Mouse (Mus musculus): Measurements from ENCODE around the gene Rspo3. TPM values are rescaled to one million over a fixed set of nuclear protein-coding genes. Genes with fewer than 3 reads are reported as not detected.

Gene Rspo3
- polyA plus RNA-seq, 1 experiment from 2014 or later, result 2.0 TPM

DNA sequence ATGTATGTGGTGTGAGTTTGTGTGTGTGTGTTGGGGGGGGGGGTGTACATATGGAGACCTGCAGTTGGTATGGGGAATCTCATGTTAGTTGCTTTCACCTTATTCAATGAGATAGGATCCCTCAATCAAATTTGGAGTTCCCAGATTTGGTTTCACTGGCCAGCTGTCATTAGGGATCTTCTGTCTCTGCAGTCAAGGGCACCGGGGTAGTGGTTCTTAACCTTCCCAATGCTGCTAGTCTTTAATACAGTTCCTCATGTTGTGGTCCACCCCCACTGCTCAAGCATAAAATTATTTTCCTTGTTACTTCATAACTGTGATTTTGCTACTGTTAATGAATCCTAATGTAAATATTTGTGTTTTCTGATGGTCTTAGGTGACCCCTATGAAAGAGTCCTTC lies 22.1 kb downstream of the Rspo3 start:
- ATAC-seq (ENCODE audit: borderline replicate concordance, extremely low read depth, low FRiP score, low TSS enrichment), result no peak
- H3K36me3 ChIP-seq, result no peaks in the 10 kb centered on the region
- 95% methylated on average over 1 of the region's 1 CpGs for WGBS

DNA sequence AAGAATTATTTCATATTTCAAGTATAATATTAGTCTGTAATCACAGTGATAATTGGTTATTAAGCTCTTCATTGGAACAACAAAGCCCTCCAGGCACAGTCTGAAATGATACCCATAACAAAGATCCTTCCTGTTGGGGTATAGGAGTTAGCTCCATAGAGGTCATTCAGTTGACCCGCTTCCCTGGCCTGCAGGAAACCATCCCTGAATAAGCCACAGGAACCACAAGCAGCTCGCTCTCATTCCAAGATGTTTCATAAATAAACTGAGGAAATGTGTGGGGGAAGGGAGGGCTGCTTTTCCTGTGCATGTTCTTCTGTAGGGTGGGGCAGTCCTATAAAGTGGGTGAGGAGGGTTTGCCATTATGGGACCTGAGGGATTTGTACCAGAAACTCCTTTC lies 27.5 kb downstream of the Rspo3 start:
- Histone ChIP-seq H3K9me3 (no peaks in the 10 kb centered on the region), H3K27me3 (no peaks in the 10 kb centered on the region), H3K9ac (no peak overlapping the region), H3K4me2 (no peak overlapping the region), H3K4me3 (no peak overlapping the region), H3K36me3 (no peaks in the 10 kb centered on the region), H3K4me1 (no peaks in the 10 kb centered on the region), H3K27ac (no peak overlapping the region)
- WGBS, result 55% methylated on average over 2 of the region's 2 CpGs
- ATAC-seq (ENCODE audit: borderline replicate concordance, extremely low read depth, low FRiP score, low TSS enrichment), result no peak; the same call in 1 of the 2 replicates

More for the DNA sequence above, 22.1 kb downstream of the Rspo3 start:
- H3K4me1 ChIP-seq, result no peaks in the 10 kb centered on the region
- H3K9ac ChIP-seq, result no peak overlapping the region
- no peaks in the 10 kb centered on the region for H3K9me3 ChIP-seq
- H3K4me3 ChIP-seq, result no peak overlapping the region
- H3K27ac ChIP-seq, result no peak overlapping the region
- H3K27me3 ChIP-seq, result no peaks in the 10 kb centered on the region
- H3K4me2 ChIP-seq, result no peak overlapping the region

DNA sequence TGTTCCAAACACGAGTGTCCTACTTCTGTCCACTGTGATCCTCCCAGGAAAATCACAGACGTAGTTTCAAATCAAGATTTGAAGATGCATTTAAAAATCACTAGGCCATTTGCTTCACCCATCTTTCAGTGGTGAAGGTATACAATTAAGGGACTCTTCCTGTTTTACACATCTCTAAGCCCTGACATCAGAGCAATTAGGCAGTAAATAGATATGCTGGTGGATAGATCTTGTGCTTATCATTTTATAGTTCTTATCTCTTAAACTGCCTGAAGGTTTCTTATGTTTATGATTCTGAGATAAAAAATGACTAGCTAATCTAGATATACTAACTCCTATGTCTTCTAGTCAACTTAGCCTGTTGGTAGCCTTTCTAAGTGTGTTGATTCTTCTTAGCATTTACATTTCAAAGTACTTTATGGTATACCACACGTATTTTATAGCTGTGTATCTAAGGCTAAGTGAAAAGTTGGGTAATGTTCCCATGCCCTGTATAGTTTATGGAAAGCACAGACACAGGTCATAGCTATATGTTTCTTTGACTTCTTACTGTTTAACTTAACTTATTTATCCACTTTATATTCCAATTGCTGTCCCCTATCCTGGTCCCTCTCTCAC lies 38.4 kb downstream of the Rspo3 start:
- Histone ChIP-seq H3K36me3 (no peaks in the 10 kb centered on the region), H3K4me1 (no peaks in the 10 kb centered on the region), H3K9me3 (no peaks in the 10 kb centered on the region), H3K27ac (no peak overlapping the region), H3K9ac (no peak overlapping the region), H3K27me3 (no peaks in the 10 kb centered on the region), H3K4me3 (no peak overlapping the region), H3K4me2 (no peak overlapping the region)
- no peak for ATAC-seq (ENCODE audit: borderline replicate concordance, extremely low read depth, low FRiP score, low TSS enrichment)
- 64% methylated on average over 3 of the region's 3 CpGs for WGBS

DNA sequence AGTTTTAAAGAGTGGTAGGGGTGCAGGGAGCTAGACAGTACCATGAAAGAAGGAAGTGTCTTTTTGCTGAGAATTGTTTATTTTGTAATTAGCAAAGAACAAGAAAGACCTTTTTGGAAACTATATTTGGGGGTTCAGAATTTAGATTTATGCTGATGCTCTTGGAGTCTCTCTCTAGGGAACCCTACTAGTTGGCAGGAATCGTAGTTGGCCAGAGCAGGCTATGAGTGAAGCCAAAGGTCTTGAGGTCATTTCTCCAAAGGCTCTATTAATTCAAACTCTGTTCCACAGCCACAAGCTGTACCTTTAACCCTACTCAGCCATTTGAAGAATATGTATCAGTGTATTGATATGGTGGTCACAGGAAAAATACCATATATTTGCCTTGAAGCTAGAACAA lies 41.7 kb downstream of the Rspo3 start:
- H3K9ac ChIP-seq, result no peak overlapping the region
- no peak overlapping the region for H3K27ac ChIP-seq
- no peak overlapping the region for H3K4me3 ChIP-seq
- H3K9me3 ChIP-seq, result no peaks in the 10 kb centered on the region
- H3K27me3 ChIP-seq, result no peaks in the 10 kb centered on the region
- WGBS, result 62% methylated on average over 1 of the region's 1 CpGs
- H3K4me2 ChIP-seq, result no peak overlapping the region
- no peak for ATAC-seq (ENCODE audit: borderline replicate concordance, extremely low read depth, low FRiP score, low TSS enrichment)
- H3K4me1 ChIP-seq, result no peaks in the 10 kb centered on the region
- H3K36me3 ChIP-seq, result no peaks in the 10 kb centered on the region

DNA sequence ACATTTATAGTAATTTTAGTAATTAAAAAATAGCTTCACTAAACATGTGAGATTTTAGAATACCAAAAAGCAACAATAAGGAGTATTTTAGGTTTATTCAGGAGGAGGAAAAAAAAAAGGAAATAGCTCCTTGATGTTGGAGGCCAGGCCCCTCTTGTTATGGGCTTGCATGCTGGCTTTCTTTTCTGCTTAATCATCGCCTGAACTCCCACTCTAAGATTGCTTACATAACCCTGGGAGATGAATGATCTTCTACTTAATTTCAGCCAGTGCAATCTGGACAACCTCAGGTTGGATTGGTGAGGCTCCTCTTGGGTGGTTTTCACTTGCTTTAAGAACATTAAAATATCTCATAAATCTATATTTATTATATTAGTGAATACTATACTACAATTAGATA lies 54.7 kb downstream of the Rspo3 start:
- Histone ChIP-seq H3K9ac (no peak overlapping the region), H3K4me2 (no peak overlapping the region), H3K36me3 (no peaks in the 10 kb centered on the region), H3K27ac (no peak overlapping the region), H3K4me3 (no peak overlapping the region), H3K9me3 (no peaks in the 10 kb centered on the region), H3K27me3 (no peaks in the 10 kb centered on the region), H3K4me1 (no peaks in the 10 kb centered on the region)
- ATAC-seq (ENCODE audit: borderline replicate concordance, extremely low read depth, low FRiP score, low TSS enrichment), result no peak
- 22% methylated on average over 1 of the region's 1 CpGs for WGBS

DNA sequence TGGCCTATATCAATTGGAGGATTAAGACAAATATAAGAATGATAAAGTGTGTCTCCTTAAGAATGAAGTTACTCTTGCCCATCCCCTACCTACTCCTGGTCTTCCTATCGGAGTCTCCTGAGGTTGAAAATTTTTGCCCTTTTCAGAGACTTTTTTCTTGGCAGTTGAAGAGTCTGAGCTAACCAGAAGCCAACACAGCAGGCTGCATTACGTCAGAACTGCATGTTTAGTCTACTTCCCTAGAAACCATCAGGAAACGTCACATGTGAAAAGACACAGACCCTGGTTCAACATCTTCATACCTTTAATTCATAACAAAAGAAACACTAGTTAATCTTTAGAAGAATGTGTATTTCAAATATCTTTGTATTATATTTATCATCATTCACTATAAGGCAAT lies 56.3 kb downstream of the Rspo3 start:
- WGBS, result 48% methylated on average over 3 of the region's 3 CpGs
- no peaks in the 10 kb centered on the region for H3K4me1 ChIP-seq
- H3K9me3 ChIP-seq, result no peaks in the 10 kb centered on the region
- H3K27ac ChIP-seq, result no peak overlapping the region
- H3K4me3 ChIP-seq, result no peak overlapping the region
- no peak overlapping the region for H3K4me2 ChIP-seq
- no peak overlapping the region for H3K9ac ChIP-seq
- no peaks in the 10 kb centered on the region for H3K27me3 ChIP-seq
- no peak for ATAC-seq (ENCODE audit: borderline replicate concordance, extremely low read depth, low FRiP score, low TSS enrichment)
- no peaks in the 10 kb centered on the region for H3K36me3 ChIP-seq

DNA sequence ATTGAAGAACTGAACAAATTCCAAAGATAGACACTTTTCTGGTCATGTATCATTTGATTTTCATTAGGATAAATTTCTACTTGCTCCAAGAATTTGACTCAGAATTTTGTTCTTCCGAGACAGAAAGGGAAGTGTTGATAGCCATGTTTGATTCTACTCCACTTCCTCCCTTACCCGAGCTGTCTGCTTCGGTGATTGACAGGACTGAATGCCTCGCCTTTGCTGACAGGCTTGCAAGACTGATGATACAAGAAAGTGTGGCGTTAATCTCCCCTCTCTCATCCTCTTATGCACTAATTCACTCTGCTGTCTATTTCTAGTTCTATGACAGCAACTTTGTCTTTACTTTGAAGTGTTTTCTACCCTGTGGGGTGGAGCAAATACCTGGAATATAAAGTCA lies 65.2 kb downstream of the Rspo3 start:
- Histone ChIP-seq H3K9me3 (no peaks in the 10 kb centered on the region), H3K27me3 (no peaks in the 10 kb centered on the region), H3K36me3 (no peaks in the 10 kb centered on the region), H3K4me2 (no peak overlapping the region), H3K9ac (no peak overlapping the region), H3K27ac (no peak overlapping the region), H3K4me3 (no peak overlapping the region), H3K4me1 (no peaks in the 10 kb centered on the region)
- WGBS, result 38% methylated on average over 5 of the region's 5 CpGs
- ATAC-seq (ENCODE audit: borderline replicate concordance, extremely low read depth, low FRiP score, low TSS enrichment), result no peak

DNA sequence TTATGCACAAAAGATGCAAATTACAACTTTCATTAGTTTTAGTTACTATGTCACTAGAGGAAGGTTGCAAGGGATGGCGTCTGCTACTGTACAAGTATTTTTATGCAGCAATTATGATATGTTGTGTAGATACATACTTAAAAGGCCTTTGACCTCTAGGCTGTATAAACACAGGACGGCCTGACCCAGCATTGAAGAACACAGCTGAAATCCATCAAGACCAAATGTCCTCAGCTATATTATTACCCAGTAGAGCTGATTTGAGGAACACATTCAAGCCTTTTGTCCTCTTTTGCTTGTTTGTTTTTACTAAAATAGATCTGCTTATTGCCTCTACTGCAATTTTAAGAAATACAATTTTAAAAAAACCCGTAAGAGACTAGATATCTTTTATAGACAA lies 75.6 kb downstream of the Rspo3 start:
- H3K4me1 ChIP-seq, result no peaks in the 10 kb centered on the region
- H3K9ac ChIP-seq, result no peak overlapping the region
- H3K9me3 ChIP-seq, result no peaks in the 10 kb centered on the region
- no peaks in the 10 kb centered on the region for H3K27me3 ChIP-seq
- H3K27ac ChIP-seq, result no peak overlapping the region
- ATAC-seq (ENCODE audit: borderline replicate concordance, extremely low read depth, low FRiP score, low TSS enrichment), result no peak
- H3K36me3 ChIP-seq, result no peaks in the 10 kb centered on the region
- 51% methylated on average over 3 of the region's 3 CpGs for WGBS
- no peak overlapping the region for H3K4me2 ChIP-seq
- H3K4me3 ChIP-seq, result no peak overlapping the region

DNA sequence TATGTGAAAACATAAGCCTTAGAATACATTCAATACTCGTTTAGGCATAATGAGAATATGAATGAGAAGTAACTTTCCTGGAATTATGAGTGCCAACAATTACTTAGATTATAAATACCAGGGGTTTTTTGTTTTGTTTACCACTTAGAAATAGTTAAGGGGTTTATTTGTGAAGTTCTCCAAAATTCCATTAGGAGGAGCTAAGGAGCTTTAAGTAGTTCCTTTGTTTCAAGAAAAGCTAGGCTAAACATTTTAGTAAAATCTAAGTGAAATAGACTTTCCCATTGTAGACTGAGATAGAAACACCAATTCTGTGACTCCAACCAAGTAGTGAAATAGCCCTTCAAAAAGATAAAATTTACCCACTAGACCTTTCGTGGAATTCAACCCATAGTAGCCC lies 76.0 kb downstream of the Rspo3 start:
- Histone ChIP-seq H3K4me3 (no peak overlapping the region), H3K9me3 (no peaks in the 10 kb centered on the region), H3K9ac (no peak overlapping the region), H3K27ac (no peak overlapping the region), H3K4me1 (no peaks in the 10 kb centered on the region), H3K27me3 (no peaks in the 10 kb centered on the region), H3K4me2 (no peak overlapping the region), H3K36me3 (no peaks in the 10 kb centered on the region)
- ATAC-seq (ENCODE audit: borderline replicate concordance, extremely low read depth, low FRiP score, low TSS enrichment), result no peak
- WGBS, result 68% methylated on average over 2 of the region's 2 CpGs

DNA sequence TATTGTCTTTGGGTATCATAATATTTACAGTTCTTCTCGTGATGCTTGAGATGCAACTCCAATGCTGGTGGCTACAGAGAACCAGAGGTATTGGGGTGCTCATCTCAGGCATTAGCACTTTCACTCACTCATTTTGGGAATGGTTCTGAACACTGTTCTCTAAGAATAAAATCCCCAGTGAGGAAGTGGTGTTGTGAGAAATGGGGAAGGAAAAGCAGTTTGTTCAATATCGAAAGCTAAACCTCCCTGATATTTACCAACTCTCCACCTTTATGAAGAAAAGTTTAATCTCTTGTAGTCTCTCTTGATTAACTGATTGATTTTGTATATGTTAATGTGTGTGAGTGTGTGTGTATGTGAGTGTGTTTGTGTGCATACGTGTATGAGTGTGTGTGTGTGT lies 90.6 kb downstream of the Rspo3 start:
- Histone ChIP-seq H3K9ac (no peak overlapping the region), H3K9me3 (no peaks in the 10 kb centered on the region), H3K4me2 (no peak overlapping the region), H3K4me3 (no peak overlapping the region), H3K27ac (no peak overlapping the region), H3K36me3 (no peaks in the 10 kb centered on the region), H3K27me3 (no peaks in the 10 kb centered on the region), H3K4me1 (no peaks in the 10 kb centered on the region)
- no peak for ATAC-seq (ENCODE audit: borderline replicate concordance, extremely low read depth, low FRiP score, low TSS enrichment)
- WGBS, result 44% methylated on average over 3 of the region's 3 CpGs

DNA sequence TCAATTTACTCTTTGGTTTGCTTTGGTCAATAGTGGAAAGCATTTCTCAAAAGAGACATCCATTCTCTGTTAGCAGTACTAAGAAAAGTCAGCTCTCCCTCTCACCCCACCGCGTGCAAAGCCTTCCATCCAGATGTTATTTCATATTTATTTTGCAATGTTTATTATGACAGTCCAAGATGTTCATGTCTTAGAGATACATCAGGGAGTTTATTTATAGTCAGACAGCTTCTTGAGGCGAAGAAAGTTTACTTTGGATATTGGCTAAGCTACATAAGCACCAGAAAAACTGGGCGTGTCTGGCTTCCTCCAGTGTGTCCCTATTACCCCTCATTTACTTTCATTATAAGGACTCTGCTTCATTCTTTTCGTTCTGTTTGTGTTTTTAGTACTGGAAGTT lies 94.4 kb downstream of the Rspo3 start:
- Histone ChIP-seq H3K9ac (no peak overlapping the region), H3K27ac (no peak overlapping the region), H3K4me2 (no peak overlapping the region), H3K4me1 (no peaks in the 10 kb centered on the region), H3K9me3 (no peaks in the 10 kb centered on the region), H3K36me3 (no peaks in the 10 kb centered on the region), H3K4me3 (no peak overlapping the region), H3K27me3 (no peaks in the 10 kb centered on the region)
- peak; percentile 74; the same call in 1 of the 2 replicates for ATAC-seq (ENCODE audit: borderline replicate concordance, extremely low read depth, low FRiP score, low TSS enrichment)
- WGBS, result 43% methylated on average over 5 of the region's 5 CpGs

DNA sequence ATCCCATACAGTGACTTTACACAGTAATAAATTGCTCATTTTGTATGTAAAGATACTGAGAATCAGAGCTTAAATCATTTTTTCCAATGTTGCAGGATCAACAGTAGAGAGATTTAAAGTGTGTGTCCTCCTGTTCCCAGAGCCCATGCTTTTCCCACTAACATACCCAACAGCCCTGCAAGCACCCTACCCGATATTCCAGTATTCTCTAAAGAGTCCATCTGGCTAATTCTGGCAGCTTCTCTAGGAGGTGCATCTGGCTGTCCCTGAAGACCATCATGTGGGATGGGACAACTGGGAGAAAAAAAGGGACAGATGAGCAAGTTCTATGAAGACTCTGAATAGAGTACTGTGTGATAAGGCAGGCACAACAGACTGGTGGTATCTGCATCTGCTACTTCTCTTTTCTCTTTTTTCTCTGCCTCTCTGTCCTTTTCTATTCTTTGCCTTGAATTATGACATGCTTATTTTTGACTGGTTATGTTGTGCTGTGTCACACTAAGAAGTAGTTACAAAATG lies 102.7 kb downstream of the Rspo3 start:
- 69% methylated on average over 1 of the region's 1 CpGs for WGBS
- no peaks in the 10 kb centered on the region for H3K36me3 ChIP-seq
- no peak overlapping the region for H3K4me3 ChIP-seq
- no peak for ATAC-seq (ENCODE audit: borderline replicate concordance, extremely low read depth, low FRiP score, low TSS enrichment)
- no peak overlapping the region for H3K4me2 ChIP-seq
- no peak overlapping the region for H3K27ac ChIP-seq
- no peak overlapping the region for H3K9ac ChIP-seq
- no peaks in the 10 kb centered on the region for H3K27me3 ChIP-seq
- H3K9me3 ChIP-seq, result no peaks in the 10 kb centered on the region
- no peaks in the 10 kb centered on the region for H3K4me1 ChIP-seq

DNA sequence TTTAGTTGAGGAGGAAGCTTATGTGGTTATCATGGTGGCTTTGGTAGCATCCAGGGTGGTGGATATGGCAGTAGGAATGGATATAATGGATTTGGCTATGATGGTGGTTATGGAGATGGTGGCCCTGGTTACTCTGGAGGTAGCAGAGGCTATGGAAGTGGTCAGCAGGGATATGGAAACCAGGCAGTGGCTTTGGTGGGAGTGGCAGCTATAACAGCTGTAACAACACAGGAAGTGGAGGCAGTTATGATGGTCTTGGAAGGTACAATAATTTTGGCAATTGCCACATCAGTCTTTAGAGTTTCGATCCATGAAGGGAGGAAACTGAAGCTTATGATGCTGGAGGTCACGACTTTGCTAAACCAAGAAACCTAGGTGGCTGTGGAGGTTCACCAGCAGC lies 109.0 kb downstream of the Rspo3 start:
- ATAC-seq (ENCODE audit: borderline replicate concordance, extremely low read depth, low FRiP score, low TSS enrichment), result no peak
- 76% methylated on average over 2 of the region's 2 CpGs for WGBS

More for the DNA sequence above, 109.0 kb downstream of the Rspo3 start:
- Histone ChIP-seq H3K27me3 (no peaks in the 10 kb centered on the region), H3K27ac (no peak overlapping the region), H3K4me2 (no peak overlapping the region), H3K4me1 (no peaks in the 10 kb centered on the region), H3K36me3 (no peaks in the 10 kb centered on the region), H3K9ac (no peak overlapping the region), H3K9me3 (no peaks in the 10 kb centered on the region), H3K4me3 (no peak overlapping the region)

Data from lung, embryonic 15.5 days (tissue).